Mouse (Mus musculus) urinary bladder, postnatal 25 days (tissue): ENCODE results near the gene Acaa1b.
A peak's percentile ranks its signal among the peaks of the same experiment; 100 is the strongest.

Experiments used
- DNase-seq: peaks from one replicate; pipeline ENCODE4 v3.0.0; 2022; ENCODE audit warnings: low spot score

The Acaa1b gene

GRCm38 (mm10) chr9:119156278-119157201 is at the start of gene Acaa1b:
Gene Acaa1b, minus strand, starts transcription at chr9:119157093.
- peak; percentile 83 for DNase-seq

- DNase-seq, result no peak
Observed at GRCm38 (mm10) chr9:119206666-119207065, 49.8 kb upstream of the Acaa1b start.

- no peak for DNase-seq
Observed at GRCm38 (mm10) chr9:119205756-119206155, 48.9 kb upstream of the Acaa1b start.

GRCm38 (mm10) chr9:119203617-119204016 is 46.7 kb upstream of the Acaa1b start:
- no peak for DNase-seq

GRCm38 (mm10) chr9:119201653-119202052 is 44.8 kb upstream of the Acaa1b start:
- DNase-seq, result no peak

GRCm38 (mm10) chr9:119199151-119199861 is 42.4 kb upstream of the Acaa1b start:
- no peak for DNase-seq

- DNase-seq, result peak; percentile 82
Observed at GRCm38 (mm10) chr9:119192202-119192990, 35.5 kb upstream of the Acaa1b start.

- DNase-seq, result peak; percentile 24
Observed at GRCm38 (mm10) chr9:119181241-119181728, 24.4 kb upstream of the Acaa1b start.

GRCm38 (mm10) chr9:119179292-119179691 is 22.4 kb upstream of the Acaa1b start:
- no peak for DNase-seq

GRCm38 (mm10) chr9:119167608-119168007 is 10.7 kb upstream of the Acaa1b start:
- no peak for DNase-seq

- DNase-seq, result no peak
Observed at GRCm38 (mm10) chr9:119165548-119165947, 8.7 kb upstream of the Acaa1b start.

- DNase-seq, result no peak
Observed at GRCm38 (mm10) chr9:119164743-119165142, 7.8 kb upstream of the Acaa1b start.

GRCm38 (mm10) chr9:119160689-119161088 is 3.8 kb upstream of the Acaa1b start:
- DNase-seq, result peak; percentile 17

GRCm38 (mm10) chr9:119158861-119159260 is 2.0 kb upstream of the Acaa1b start, which contains the start of gene Gm47289:
Gene Gm47289, plus strand, starts transcription at chr9:119159161.
- DNase-seq, result no peak

- DNase-seq, result peak; percentile 44
Observed at GRCm38 (mm10) chr9:119155826-119156225, 1.1 kb downstream of the Acaa1b start.

GRCm38 (mm10) chr9:119155416-119155815 is 1.5 kb downstream of the Acaa1b start:
- no peak for DNase-seq

- DNase-seq, result no peak
Observed at GRCm38 (mm10) chr9:119151751-119152150, 5.1 kb downstream of the Acaa1b start.

GRCm38 (mm10) chr9:119149601-119150000 is 7.3 kb downstream of the Acaa1b start:
- DNase-seq, result peak; percentile 32

GRCm38 (mm10) chr9:119146098-119146770 is 10.7 kb downstream of the Acaa1b start:
- no peak for DNase-seq

- no peak for DNase-seq
Observed at GRCm38 (mm10) chr9:119145638-119146037, 11.3 kb downstream of the Acaa1b start.

- DNase-seq, result no peak
Observed at GRCm38 (mm10) chr9:119145137-119145536, 11.8 kb downstream of the Acaa1b start.
